Mouse (Mus musculus): Measurements from ENCODE around the gene Fam129b. TPM values are rescaled to one million over a fixed set of nuclear protein-coding genes. Genes with fewer than 3 reads are reported as not detected.

The Fam129b gene
- total and polyA plus RNA-seq, 3 experiments: 0.26 to 0.55 (median 0.50) TPM

DNA sequence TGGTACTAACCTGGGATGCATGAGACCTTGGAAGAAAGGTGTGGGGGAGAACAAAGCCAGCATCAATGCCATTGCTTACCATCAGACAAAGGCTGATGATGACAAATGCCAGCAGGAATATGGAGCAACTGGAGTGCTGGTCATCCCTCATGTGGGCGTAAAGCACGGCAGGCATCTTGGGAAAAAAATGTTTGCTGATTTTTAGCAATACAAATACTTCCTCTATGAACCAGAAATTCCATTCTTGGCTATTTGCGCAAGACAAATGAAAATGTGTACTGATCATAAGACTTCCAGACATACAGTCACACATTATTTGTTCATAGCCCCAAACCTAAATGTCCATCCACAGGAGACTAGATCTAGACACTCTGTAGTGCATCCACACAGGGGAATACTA is 12.6 kb upstream of the Fam129b start:
- Histone ChIP-seq H3K36me3 (replicated peaks in 1 of 2; ENCODE audit: control insufficient read depth in 1 of 2, insufficient read depth in 1 of 2, low read length in 1 of 2) (no peaks in the 10 kb centered on the region), H3K4me2 (ENCODE audit: insufficient read depth, low read depth, poor library complexity, severe bottlenecking) (no peak overlapping the region), H3K9ac (ENCODE audit: insufficient read depth, low read depth) (no peak overlapping the region), H3K4me3 (replicated peaks in 1 of 3; ENCODE audit: low read depth in 2 of 3, low read length in 2 of 3, poor library complexity in 1 of 3) (no peak overlapping the region), H3K9me3 (replicated peaks; ENCODE audit: low read length) (no peaks in the 10 kb centered on the region), H3K79me2 (replicated peaks; ENCODE audit: control insufficient read depth, extremely low read depth, insufficient read depth, poor library complexity, severe bottlenecking) (no peaks in the 10 kb centered on the region), H3K4me1 (ENCODE audit: control insufficient read depth in 1 of 2, insufficient read depth in 2 of 2) (peaks cover 0 to 3% of the 10 kb centered on the region in 2 experiments; a peak in 1 of 4 replicates), H3K27me3 (replicated peaks) (no peaks in the 10 kb centered on the region), H3K27ac (ENCODE audit: insufficient read depth, low read depth) (no peak overlapping the region)
- no peak for TF ChIP-seq EP300 (IDR thresholded peaks at IDR 0.05; ENCODE audit: low read length)
- no peak for DNase-seq (ENCODE audit: extremely low read depth)
- in situ Hi-C loops (cut with MboI; ENCODE audit: low pct_ligation_motif_present, low pct_unique_long_range_greater_than_20kb, low sequenced_read_pairs) (no loop called here), dilution Hi-C loops (cut with MboI; ENCODE audit: extremely low pct_ligation_motif_present, extremely low pct_unique_long_range_greater_than_20kb, low sequenced_read_pairs) (no loop called here)

DNA sequence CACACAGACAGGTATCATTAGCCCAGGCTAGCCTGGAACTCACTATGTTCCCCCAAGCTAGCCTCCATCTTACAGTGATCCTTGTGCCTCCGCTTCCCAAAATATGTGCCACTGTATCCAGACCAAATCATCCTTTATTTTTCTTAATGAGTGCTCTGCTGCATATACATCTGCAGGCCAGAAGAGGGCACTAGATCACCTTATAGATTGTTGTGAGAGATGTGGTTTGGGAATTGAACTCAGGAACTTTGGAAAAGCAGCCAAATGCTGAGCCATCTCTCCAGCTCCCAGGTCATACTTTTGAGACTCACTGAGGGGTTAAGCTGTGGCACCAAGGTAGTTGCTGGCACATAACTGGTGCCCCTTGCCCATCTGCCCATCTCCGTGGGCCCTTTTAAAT is 11.2 kb upstream of the Fam129b start:
- H3K36me3 ChIP-seq (replicated peaks in 1 of 2; ENCODE audit: control insufficient read depth in 1 of 2, insufficient read depth in 1 of 2, low read length in 1 of 2): no peaks in the 10 kb centered on the region
- no peaks in the 10 kb centered on the region for H3K79me2 ChIP-seq (replicated peaks; ENCODE audit: control insufficient read depth, extremely low read depth, insufficient read depth, poor library complexity, severe bottlenecking)
- H3K4me3 ChIP-seq (replicated peaks in 1 of 3; ENCODE audit: low read depth in 2 of 3, low read length in 2 of 3, poor library complexity in 1 of 3): no peak overlapping the region
- no peak overlapping the region for H3K27ac ChIP-seq (ENCODE audit: insufficient read depth, low read depth)
- dilution Hi-C loops (cut with MboI; ENCODE audit: extremely low pct_ligation_motif_present, extremely low pct_unique_long_range_greater_than_20kb, low sequenced_read_pairs): no loop called here
- no peak overlapping the region for H3K9ac ChIP-seq (ENCODE audit: insufficient read depth, low read depth)
- in situ Hi-C loops (cut with MboI; ENCODE audit: low pct_ligation_motif_present, low pct_unique_long_range_greater_than_20kb, low sequenced_read_pairs): no loop called here
- peaks cover 0 to 2% of the 10 kb centered on the region in 2 experiments; a peak in 2 of 4 replicates for H3K4me1 ChIP-seq (ENCODE audit: control insufficient read depth in 1 of 2, insufficient read depth in 2 of 2)
- H3K9me3 ChIP-seq (replicated peaks; ENCODE audit: low read length): no peaks in the 10 kb centered on the region
- DNase-seq (ENCODE audit: extremely low read depth): no peak
- H3K4me2 ChIP-seq (ENCODE audit: insufficient read depth, low read depth, poor library complexity, severe bottlenecking): no peak overlapping the region
- no peaks in the 10 kb centered on the region for H3K27me3 ChIP-seq (replicated peaks)
- TF ChIP-seq ZC3H11A (IDR thresholded peaks at IDR 0.05; ENCODE audit: low read depth, low read length) (no peak), MAFK (IDR thresholded peaks at IDR 0.05; ENCODE audit: insufficient replicate concordance, low read length) (no peak), IRF4 (IDR thresholded peaks at IDR 0.05; ENCODE audit: low read depth, low read length) (no peak), TCF12 (IDR thresholded peaks at IDR 0.05; ENCODE audit: low read depth, low read length) (no peak), ZMIZ1 (IDR thresholded peaks at IDR 0.05; ENCODE audit: low read depth, low read length) (no peak), BHLHE40 (IDR thresholded peaks at IDR 0.05; ENCODE audit: low read depth, low read length) (no peak), RAD21 (IDR thresholded peaks at IDR 0.05; ENCODE audit: low read depth, low read length) (peak; percentile 67), SMC3 (IDR thresholded peaks at IDR 0.05; ENCODE audit: low read depth, low read length) (peak; percentile 46), MAZ (IDR thresholded peaks at IDR 0.05; ENCODE audit: low read depth, low read length) (no peak), CTCF (conservative IDR thresholded peaks at IDR 0.05 in 1 of 2, IDR thresholded peaks at IDR 0.05 in 1 of 2; ENCODE audit: low read depth in 2 of 2, low read length in 2 of 2) (peak; percentile 59 to 77), MYC (IDR thresholded peaks at IDR 0.05; ENCODE audit: low read depth, low read length) (no peak), NELFE (IDR thresholded peaks at IDR 0.05; ENCODE audit: low read depth, low read length) (no peak), NRF1 (IDR thresholded peaks at IDR 0.05; ENCODE audit: low read depth, low read length) (no peak), RCOR1 (conservative IDR thresholded peaks at IDR 0.05; ENCODE audit: low read depth, low read length) (no peak), MXI1 (IDR thresholded peaks at IDR 0.05; ENCODE audit: low read depth, low read length) (no peak), USF2 (conservative IDR thresholded peaks at IDR 0.05; ENCODE audit: low read depth, low read length) (no peak), USF1 (IDR thresholded peaks at IDR 0.05; ENCODE audit: low read depth, low read length) (no peak), JUND (conservative IDR thresholded peaks at IDR 0.05; ENCODE audit: low read depth, low read length) (no peak)
